Mouse (Mus musculus) brain, embryonic 14.5 days (tissue): ENCODE results near the gene Tgfbr3.

Source experiments
- CTCF ChIP-seq: fragments of 200-500 bp; IDR thresholded peaks from 2 replicates; pipeline ENCODE4 v1.5.1; 2012; ENCODE audit warnings: inconsistent platforms, mild to moderate bottlenecking, moderate library complexity, borderline replicate concordance; ENCODE audit not compliant: insufficient read depth, insufficient read length; ENCODE audit errors: extremely low read depth
- POLR2A ChIP-seq: fragments of 200-500 bp; IDR thresholded peaks from 2 replicates; pipeline ENCODE4 v1.6.1; 2012; ENCODE audit warnings: mild to moderate bottlenecking, inconsistent platforms, borderline replicate concordance; ENCODE audit not compliant: poor library complexity, insufficient read depth, insufficient read length, severe bottlenecking; ENCODE audit errors: extremely low read depth

DNA sequence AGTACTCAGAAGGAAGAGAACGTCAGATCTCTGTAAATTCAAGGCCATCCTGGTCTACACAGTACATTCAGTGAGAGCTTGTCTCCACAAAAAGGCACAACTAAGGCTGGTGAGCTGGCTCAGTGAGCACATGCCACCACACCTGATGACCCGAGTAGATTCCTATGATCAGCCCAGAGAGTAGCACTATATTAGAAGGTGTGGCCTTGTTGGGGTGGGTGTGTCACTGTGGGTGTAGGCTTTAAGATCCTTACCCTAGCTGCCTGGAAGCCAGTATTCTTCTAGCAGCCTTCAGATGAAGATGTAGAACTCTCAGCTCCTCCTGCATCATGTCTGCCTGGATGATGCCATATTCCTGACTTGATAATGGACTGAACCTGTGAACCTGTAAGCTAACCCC is 115.9 kb downstream of the Tgfbr3 start:
- TF ChIP-seq CTCF (no peak), POLR2A (no peak)
